Mouse (Mus musculus): Measurements from ENCODE around the gene Stard10.

- TF ChIP-seq CTCF (IDR thresholded peaks at IDR 0.05; ENCODE audit: control insufficient read depth, insufficient read depth, insufficient read length) (no peak), MYOD1 (IDR thresholded peaks at IDR 0.05; ENCODE audit: control insufficient read depth, insufficient read length, low read depth) (no peak), USF1 (IDR thresholded peaks at IDR 0.05; ENCODE audit: low read depth) (no peak), FOSL1 (IDR thresholded peaks at IDR 0.05; ENCODE audit: insufficient read depth, low read length, poor library complexity, severe bottlenecking) (no peak), MAX (IDR thresholded peaks at IDR 0.05) (no peak), MYOG (IDR thresholded peaks at IDR 0.05; ENCODE audit: control insufficient read depth, extremely low read depth, insufficient read length) (no peak)
Measured at GRCm38 (mm10) chr7:101360406-101360805, 43.5 kb downstream of the Stard10 start.

All from C2C12 (cell line).